Mouse (Mus musculus) liver, embryonic 14.5 days (tissue): Measurements from ENCODE around the gene Olfr214.

Source experiments
- CTCF ChIP-seq: IDR thresholded peaks from 2 replicates; pipeline ENCODE4 v1.5.1; 2016; ENCODE audit warnings: antibody characterized with exemption, low read depth, control low read depth
- EP300 ChIP-seq: IDR thresholded peaks from 2 replicates; pipeline ENCODE4 v1.6.1; 2016; ENCODE audit warnings: antibody characterized with exemption, low read depth

- TF ChIP-seq EP300 = no peak
- TF ChIP-seq CTCF = no peak
These were observed 30.1 kb downstream of the Olfr214 start, which contains the start of gene Olfr215 for GRCm38 (mm10) chr6:116584095-116584494.
